Mouse (Mus musculus) cerebellum, adult 11 months (tissue): ENCODE measurements around the gene Kif12.

Source experiments
- DNase-seq: peaks from one replicate; pipeline ENCODE4 v3.0.0; 2022

Kif12 gene

GRCm38 (mm10) chr4:63171969-63172685 lies at the start of gene Kif12:
Gene Kif12, minus strand, starts transcription at chr4:63172131.
- DNase-seq, result no peak

DNA sequence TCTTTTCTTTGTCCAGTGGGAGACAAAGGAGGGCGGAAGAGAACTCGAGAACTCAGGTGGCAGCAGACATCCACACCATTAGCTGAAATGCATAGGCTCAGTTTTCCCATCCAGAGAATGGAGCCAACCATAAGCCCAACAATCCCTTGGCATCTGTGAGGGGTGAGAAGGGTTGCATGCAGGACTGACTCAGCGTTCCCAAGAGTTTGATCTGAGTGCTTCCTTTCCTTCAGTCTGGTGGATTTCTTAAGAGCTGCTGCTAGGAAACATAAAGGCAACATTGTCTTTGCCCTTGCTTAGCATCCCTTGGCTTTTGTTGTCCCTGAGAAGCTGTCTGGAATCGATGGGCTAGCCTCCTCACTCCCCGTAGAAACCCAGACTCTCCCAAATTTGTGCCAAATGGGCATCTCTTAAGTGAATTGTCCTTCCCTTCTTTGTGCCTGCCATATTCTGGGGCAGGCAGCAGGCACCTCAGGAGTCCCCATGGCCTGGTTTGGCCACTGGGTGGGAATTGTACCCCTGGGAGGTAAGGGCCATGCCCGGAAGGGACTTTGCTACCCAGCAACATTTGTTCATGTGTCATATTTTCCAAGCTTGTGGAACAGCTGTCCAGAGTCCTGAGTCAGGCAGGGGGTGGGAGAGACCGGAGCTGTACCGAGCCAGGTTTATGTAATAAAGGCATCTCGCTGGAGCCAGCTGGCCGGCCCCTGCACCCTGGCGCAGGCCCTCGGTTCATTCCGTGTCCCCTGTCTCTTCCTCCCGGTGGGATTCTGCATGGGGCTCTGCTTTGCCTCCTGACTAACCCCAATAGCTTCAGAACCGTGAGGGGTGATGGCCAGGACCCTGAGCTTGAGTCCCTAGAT lies 49.4 kb upstream of the Kif12 start:
- no peak for DNase-seq

DNA sequence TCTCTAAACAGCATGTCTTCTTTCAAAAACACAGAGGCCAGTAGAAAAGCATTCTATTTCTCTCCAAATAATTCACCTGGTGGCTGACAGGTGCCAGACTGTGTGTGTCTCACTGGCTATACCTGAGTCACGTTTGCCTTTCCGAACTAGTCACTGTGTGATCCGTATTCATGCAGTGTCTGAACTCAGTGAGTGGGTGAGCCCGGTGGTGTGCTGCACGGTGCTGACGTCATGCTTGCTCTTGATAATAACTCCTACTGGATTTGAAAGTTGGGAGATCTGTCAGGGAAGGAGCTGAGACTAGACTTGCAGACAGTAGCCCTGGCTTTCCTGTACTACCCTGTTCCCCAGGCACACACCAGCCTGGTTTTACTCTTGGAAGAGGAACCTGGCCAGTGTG lies 47.7 kb upstream of the Kif12 start:
- DNase-seq, result no peak

GRCm38 (mm10) chr4:63219059-63219458 lies 47.1 kb upstream of the Kif12 start:
- DNase-seq, result no peak

GRCm38 (mm10) chr4:63217513-63217912 lies 45.6 kb upstream of the Kif12 start:
- no peak for DNase-seq

- no peak for DNase-seq
These were observed 44.6 kb upstream of the Kif12 start for GRCm38 (mm10) chr4:63216566-63216965.

GRCm38 (mm10) chr4:63215993-63216531 lies 44.1 kb upstream of the Kif12 start:
- DNase-seq, result no peak

- DNase-seq, result peak; percentile 72
These were observed 43.5 kb upstream of the Kif12 start for GRCm38 (mm10) chr4:63215185-63215992.

- no peak for DNase-seq
These were observed 42.1 kb upstream of the Kif12 start, which contains the start of gene Col27a1 for GRCm38 (mm10) chr4:63213907-63214621. Gene Col27a1, plus strand, starts transcription at chr4:63214004.

- DNase-seq, result no peak
These were observed 33.7 kb upstream of the Kif12 start for GRCm38 (mm10) chr4:63205583-63205982.

- no peak for DNase-seq
These were observed 31.9 kb upstream of the Kif12 start for GRCm38 (mm10) chr4:63203874-63204273.

DNA sequence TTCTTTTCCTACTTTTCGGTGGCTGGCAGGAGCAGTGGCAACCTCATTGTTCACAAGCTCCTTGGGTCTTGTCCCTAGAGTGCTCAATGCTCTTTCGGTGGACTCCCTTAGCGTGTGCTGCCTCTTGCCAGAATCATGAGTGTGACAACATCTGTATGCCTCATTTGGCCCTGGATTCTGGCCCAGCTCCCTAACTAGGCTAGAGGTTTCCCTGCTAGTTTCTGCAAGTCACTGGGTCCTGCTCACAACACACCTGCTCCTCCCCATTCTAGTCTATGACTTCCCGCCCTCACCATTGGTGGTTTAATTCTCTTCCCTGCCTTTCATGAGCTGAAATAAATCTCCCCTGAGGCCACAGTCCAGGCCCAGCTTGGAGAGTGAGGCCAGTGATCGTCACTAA lies 27.4 kb upstream of the Kif12 start:
- no peak for DNase-seq

DNA sequence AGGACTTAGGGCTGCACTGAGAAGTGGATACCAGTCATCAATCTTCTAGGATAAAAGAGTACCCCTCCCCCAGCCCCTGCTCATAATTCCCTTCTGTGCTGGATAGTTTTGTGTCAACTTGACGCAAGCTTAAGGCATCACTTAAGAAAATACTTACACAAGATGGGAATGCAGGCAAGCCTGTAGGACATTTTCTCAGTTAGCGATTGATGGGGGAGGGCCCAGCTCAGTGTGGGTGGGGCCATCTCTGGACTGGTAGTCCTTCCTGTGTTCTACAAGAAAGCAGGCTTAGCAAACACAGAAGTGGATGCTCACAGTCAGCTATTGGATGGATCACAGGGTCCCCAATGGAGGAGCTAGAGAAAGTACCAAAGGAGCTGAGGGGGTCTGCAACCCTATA lies 22.4 kb upstream of the Kif12 start:
- no peak for DNase-seq

DNA sequence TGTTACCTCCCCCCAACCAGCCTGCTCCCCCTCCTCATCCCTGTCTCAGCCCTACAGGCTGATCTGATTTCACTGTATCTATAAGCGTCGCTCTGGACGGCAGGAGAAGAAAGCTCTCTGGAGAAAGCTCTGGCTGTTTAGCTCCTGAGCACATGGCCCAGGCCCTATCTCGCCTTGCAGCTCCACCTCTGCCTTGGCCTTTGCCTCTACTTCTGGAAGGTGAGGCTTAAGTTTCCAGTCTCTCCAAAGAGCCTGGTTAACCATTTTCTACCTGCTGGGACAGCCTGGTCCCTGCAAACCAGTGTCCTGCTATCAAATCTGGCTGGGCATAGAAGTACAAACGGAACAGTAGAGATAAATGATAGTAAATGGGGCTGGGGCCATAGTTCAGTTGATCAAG lies 19.7 kb upstream of the Kif12 start:
- no peak for DNase-seq

GRCm38 (mm10) chr4:63186281-63186870 lies 14.4 kb upstream of the Kif12 start:
- DNase-seq, result no peak

DNA sequence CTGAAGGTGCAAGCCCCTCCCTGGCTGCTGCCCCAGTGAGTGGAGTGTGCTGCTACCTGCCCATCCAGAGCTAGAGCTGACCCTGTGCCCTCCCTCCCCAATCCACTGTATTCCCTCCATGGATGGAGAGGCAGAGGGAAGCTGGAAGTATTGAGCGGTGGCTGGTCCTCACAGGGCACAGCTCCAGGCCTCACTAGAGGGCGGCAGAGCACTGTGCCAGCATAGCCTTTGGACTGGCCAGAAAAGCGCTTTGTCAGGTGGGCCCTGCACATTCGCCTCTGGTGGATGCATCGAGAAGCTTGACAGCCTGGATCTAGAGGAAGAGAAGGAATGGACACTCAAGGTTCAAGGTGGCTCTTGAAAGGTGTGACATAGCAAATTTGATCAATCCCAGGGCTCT lies 9.6 kb upstream of the Kif12 start:
- peak; percentile 43 for DNase-seq

DNA sequence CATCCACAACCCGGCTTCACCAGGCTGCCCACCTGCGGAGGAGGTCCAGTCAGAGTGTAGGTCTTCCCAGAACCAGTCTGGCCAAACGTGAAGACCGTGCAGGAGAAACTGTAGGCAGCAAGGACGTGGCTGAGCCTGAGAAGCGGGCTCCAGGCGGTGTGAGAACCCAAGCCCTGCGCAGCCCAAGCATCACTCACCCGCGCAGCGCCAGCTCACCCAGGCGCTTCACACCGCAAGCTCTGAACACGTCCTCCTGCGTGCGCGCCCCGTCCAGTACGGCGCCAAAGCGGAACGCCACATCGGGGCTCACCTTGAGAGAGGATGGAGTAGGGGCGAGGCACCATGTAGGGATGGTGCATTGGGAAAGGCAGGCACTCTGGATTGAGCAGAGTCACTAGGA lies 809 bp downstream of the Kif12 start:
- no peak for DNase-seq

GRCm38 (mm10) chr4:63170061-63170460 lies 1.9 kb downstream of the Kif12 start:
- DNase-seq, result no peak

- no peak for DNase-seq
These were observed 5.6 kb downstream of the Kif12 start for GRCm38 (mm10) chr4:63166323-63166722.

DNA sequence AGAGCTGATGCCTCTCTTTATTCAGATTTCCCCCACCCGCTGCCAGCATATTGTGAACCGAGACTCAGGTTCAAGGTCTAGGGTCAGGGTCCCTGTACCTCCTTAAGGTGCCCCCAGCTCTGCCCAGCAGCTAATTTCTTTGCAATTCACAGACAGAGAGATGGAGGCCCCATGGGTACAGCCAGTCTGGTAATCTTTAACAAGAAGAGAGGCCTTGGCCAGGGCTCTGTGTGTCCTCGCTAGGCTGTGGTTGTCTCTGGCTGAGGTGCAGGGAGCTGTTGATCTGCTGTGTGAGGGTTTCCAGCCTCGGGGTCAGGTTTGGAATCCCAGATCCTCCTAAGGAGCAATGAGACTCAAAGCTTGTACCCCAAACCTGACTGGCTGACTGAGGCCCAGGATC lies 6.3 kb downstream of the Kif12 start:
- no peak for DNase-seq

- peak; percentile 54 for DNase-seq
These were observed 12.9 kb downstream of the Kif12 start for GRCm38 (mm10) chr4:63158961-63159592.
